Mouse (Mus musculus) cerebellum, adult 9-11 months (tissue): ENCODE data around the gene Thsd7b.
"Not testable (repeated sequence)": the region's sequence is repeated elsewhere in the genome, so short reads cannot be mapped to it uniquely, and the experiment has no call there.

Source experiments
- DNase-seq: peaks from one replicate; pipeline ENCODE4 v3.0.0; 2022

Gene Thsd7b

GRCm38 (mm10) chr1:130167260-130167659 is 894.2 kb downstream of the Thsd7b start:
- DNase-seq: no peak

- DNase-seq: no peak
These were observed 896.8 kb downstream of the Thsd7b start for GRCm38 (mm10) chr1:130169875-130170274.

- DNase-seq: no peak
These were observed 897.2 kb downstream of the Thsd7b start for GRCm38 (mm10) chr1:130170290-130170689.

GRCm38 (mm10) chr1:130186836-130187235 is 913.7 kb downstream of the Thsd7b start:
- DNase-seq: not testable (repeated sequence)

- no peak for DNase-seq
These were observed 919.3 kb downstream of the Thsd7b start for GRCm38 (mm10) chr1:130192190-130193028.

GRCm38 (mm10) chr1:130217404-130217803 is 944.3 kb downstream of the Thsd7b start:
- DNase-seq: no peak

- DNase-seq: no peak
These were observed 949.8 kb downstream of the Thsd7b start for GRCm38 (mm10) chr1:130222904-130223303.

- DNase-seq: no peak
These were observed 972.5 kb downstream of the Thsd7b start for GRCm38 (mm10) chr1:130245563-130245962.

GRCm38 (mm10) chr1:130246264-130246663 is 973.2 kb downstream of the Thsd7b start:
- not testable (repeated sequence) for DNase-seq

GRCm38 (mm10) chr1:130246930-130247329 is 973.8 kb downstream of the Thsd7b start:
- not testable (repeated sequence) for DNase-seq

GRCm38 (mm10) chr1:130262046-130262445 is 988.9 kb downstream of the Thsd7b start:
- DNase-seq: no peak
